Mouse (Mus musculus) C2C12 (cell line): ENCODE data around the gene Fam155a.

ENCODE experiments used
- CEBPB ChIP-seq: IDR thresholded peaks from one replicate; pipeline ENCODE4 v1.6.1; 2011; ENCODE audit warnings: low read depth, mild to moderate bottlenecking, control low read depth, moderate library complexity
- CTCF ChIP-seq: IDR thresholded peaks from one replicate; pipeline ENCODE4 v1.5.1; 2011; ENCODE audit not compliant: control insufficient read depth, insufficient read depth, insufficient read length
- FOSL1 ChIP-seq: IDR thresholded peaks from one replicate; pipeline ENCODE4 v1.8.0; 2011; ENCODE audit warnings: mild to moderate bottlenecking, low read length; ENCODE audit not compliant: poor library complexity, insufficient read depth, severe bottlenecking
- MAX ChIP-seq: IDR thresholded peaks from one replicate; pipeline ENCODE4 v1.6.1; 2011; ENCODE audit warnings: mild to moderate bottlenecking, control low read depth
- MYOD1 ChIP-seq: IDR thresholded peaks from one replicate; pipeline ENCODE4 v1.6.1; 2011; ENCODE audit warnings: low read depth; ENCODE audit not compliant: control insufficient read depth, insufficient read length
- MYOG ChIP-seq: IDR thresholded peaks from one replicate; pipeline ENCODE4 v1.6.1; 2011; ENCODE audit not compliant: control insufficient read depth, insufficient read length; ENCODE audit errors: extremely low read depth
- USF1 ChIP-seq: IDR thresholded peaks from one replicate; pipeline ENCODE4 v1.6.1; 2011; ENCODE audit warnings: low read depth, mild to moderate bottlenecking, control low read depth, moderate library complexity

DNA sequence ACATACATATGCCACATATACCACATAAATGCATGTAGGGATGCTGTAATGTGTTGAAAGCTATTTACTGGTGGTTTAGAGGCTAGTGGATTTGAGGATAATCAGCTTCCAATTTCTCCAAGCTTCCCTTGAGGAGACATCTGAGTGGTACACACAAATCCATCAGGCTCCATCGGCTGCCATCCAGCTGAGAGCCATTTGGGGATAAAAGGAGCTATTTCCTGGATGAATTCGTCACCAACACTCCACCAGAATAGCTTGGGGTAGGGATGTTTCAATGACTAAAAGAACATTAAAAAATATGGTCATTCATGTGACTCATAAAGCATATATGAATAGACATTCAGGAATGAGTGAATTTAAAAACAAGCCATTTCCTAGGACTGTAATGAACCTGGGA lies 478.4 kb downstream of the Fam155a start:
- TF ChIP-seq MYOG (no peak), CTCF (no peak), USF1 (no peak), CEBPB (no peak), MYOD1 (no peak), MAX (no peak), FOSL1 (no peak)
